Mouse (Mus musculus): ENCODE data around the gene Tmem270.

DNA sequence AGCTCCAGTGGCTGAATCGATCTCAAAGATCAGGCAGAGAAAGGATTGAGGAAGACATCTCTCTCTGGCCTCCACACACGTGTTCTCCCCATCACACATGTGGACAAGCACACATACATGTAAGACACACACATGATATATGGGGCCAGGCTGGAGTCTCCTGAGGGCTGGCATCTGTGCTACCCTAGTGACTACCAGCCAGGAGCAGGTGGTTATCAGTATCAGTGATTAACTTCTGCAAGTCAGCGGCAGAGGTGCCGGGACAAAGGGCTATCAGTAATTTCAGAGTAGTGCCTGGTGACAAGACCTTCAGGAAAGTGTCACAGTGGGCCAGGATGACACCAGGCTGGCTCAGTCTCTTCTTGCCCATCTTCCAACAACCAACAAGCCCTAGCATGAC lies 7.2 kb upstream of the Tmem270 start:
- TF ChIP-seq POLR2A (IDR thresholded peaks at IDR 0.05; ENCODE audit: extremely low read depth, insufficient read depth, low read length) (no peak), CTCF (IDR thresholded peaks at IDR 0.05; ENCODE audit: extremely low read depth, insufficient read depth, low read length) (no peak)

All from cortical plate, adult 2 months (tissue).